Mouse (Mus musculus): Measurements from ENCODE around the gene Rfx4. TPM values are rescaled to one million over a fixed set of nuclear protein-coding genes. Genes with fewer than 3 reads are reported as not detected.
A peak's percentile ranks its signal among the peaks of the same experiment; 100 is the strongest.

The Rfx4 gene
- under 1 TPM in 1 of 2 experiments, not detected in 1; 0.10 TPM for total RNA-seq (2021)
- 0.06 TPM in 1 of 2 replicates, not detected in the other for polyA plus RNA-seq (2012; rRNA removed)
- long read RNA-seq: 0 reads

- no peak for DNase-seq
Observed at GRCm38 (mm10) chr10:84755786-84756203, at the start of gene Rfx4. Gene Rfx4, plus strand, starts transcription at chr10:84756062.

GRCm38 (mm10) chr10:84706543-84706942 lies 49.3 kb upstream of the Rfx4 start:
- no peak for DNase-seq

- DNase-seq: no peak
Observed at GRCm38 (mm10) chr10:84707226-84707625, 48.6 kb upstream of the Rfx4 start.

- no peak for DNase-seq
Observed at GRCm38 (mm10) chr10:84707752-84708530, 47.9 kb upstream of the Rfx4 start.

- DNase-seq: no peak
Observed at GRCm38 (mm10) chr10:84710192-84710591, 45.7 kb upstream of the Rfx4 start.

- no peak for DNase-seq
Observed at GRCm38 (mm10) chr10:84710827-84711226, 45.0 kb upstream of the Rfx4 start.

GRCm38 (mm10) chr10:84711479-84711878 lies 44.4 kb upstream of the Rfx4 start:
- no peak for DNase-seq

GRCm38 (mm10) chr10:84711940-84712339 lies 43.9 kb upstream of the Rfx4 start:
- no peak for DNase-seq

- no peak for DNase-seq
Observed at GRCm38 (mm10) chr10:84712532-84712931, 43.3 kb upstream of the Rfx4 start.

GRCm38 (mm10) chr10:84713043-84713442 lies 42.8 kb upstream of the Rfx4 start:
- no peak for DNase-seq

GRCm38 (mm10) chr10:84715639-84716038 lies 40.2 kb upstream of the Rfx4 start:
- no peak for DNase-seq

GRCm38 (mm10) chr10:84716581-84716980 lies 39.3 kb upstream of the Rfx4 start:
- peak; percentile 56 for DNase-seq

- no peak for DNase-seq
Observed at GRCm38 (mm10) chr10:84722711-84723110, 33.2 kb upstream of the Rfx4 start.

- peak; percentile 33 for DNase-seq
Observed at GRCm38 (mm10) chr10:84727005-84727404, 28.9 kb upstream of the Rfx4 start.

- DNase-seq: no peak
Observed at GRCm38 (mm10) chr10:84727760-84728159, 28.1 kb upstream of the Rfx4 start.

- no peak for DNase-seq
Observed at GRCm38 (mm10) chr10:84730078-84730477, 25.8 kb upstream of the Rfx4 start.

GRCm38 (mm10) chr10:84730956-84731355 lies 24.9 kb upstream of the Rfx4 start:
- DNase-seq: no peak

GRCm38 (mm10) chr10:84733511-84733910 lies 22.4 kb upstream of the Rfx4 start:
- DNase-seq: no peak

- peak; percentile 36 for DNase-seq
Observed at GRCm38 (mm10) chr10:84754851-84755785, 744 bp upstream of the Rfx4 start.

GRCm38 (mm10) chr10:84756435-84757095 lies 703 bp downstream of the Rfx4 start:
- DNase-seq: no peak

GRCm38 (mm10) chr10:84757426-84758199 lies 1.8 kb downstream of the Rfx4 start:
- DNase-seq: no peak

GRCm38 (mm10) chr10:84758200-84758468 lies 2.3 kb downstream of the Rfx4 start:
- no peak for DNase-seq
